Mouse (Mus musculus): ENCODE results near the gene Sfxn3.
A peak's percentile ranks its signal among the peaks of the same experiment; 100 is the strongest.
"Not testable (repeated sequence)": the region's sequence is repeated elsewhere in the genome, so short reads cannot be mapped to it uniquely, and the experiment has no call there.

Sfxn3 gene

DNA sequence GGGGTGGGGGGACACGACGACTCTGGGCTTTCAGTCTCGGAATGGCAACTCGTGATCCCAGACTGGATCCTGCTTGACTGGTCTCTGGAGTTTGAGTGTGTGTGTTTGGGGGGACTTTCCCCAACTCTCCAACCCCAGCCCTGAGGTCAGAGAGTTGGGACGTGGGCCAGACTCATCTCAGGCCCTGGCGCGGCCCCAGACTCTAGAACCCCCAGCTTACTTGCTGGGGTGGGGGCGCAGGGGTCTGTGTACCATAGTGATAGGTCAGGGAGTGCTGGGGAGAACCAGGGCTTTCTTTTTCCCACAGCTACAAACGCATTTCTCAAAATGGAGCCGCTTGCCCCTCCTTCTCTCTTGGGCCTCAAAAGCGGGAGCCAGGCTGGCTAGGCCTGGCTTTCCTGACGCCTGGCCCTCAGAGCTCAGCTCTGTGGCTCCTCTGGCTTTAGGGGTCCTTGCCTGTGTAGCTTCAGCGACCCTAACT is 28.9 kb upstream of the Sfxn3 start:
- peak; percentile 72 for DNase-seq (ENCODE audit: low spot score)

DNA sequence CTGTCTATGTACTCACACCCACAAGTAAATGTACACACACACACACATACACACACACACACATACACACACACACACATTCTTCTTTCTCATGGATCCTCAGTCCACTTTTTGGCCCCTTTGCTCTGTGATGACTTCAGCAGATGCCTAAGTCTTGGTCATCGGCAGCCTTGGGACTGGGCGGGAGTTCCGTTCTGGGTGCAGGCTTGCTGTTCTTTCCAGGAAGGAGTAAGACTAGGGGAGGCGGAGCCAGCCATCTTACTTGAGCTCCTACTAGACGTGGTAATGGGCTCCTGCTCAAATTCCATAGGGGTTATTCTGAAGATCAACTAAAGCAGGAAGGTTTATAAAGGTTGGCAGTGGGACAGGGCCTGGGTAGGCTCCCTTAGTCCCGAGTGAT is 27.0 kb upstream of the Sfxn3 start:
- no peak for DNase-seq (ENCODE audit: low spot score)

DNA sequence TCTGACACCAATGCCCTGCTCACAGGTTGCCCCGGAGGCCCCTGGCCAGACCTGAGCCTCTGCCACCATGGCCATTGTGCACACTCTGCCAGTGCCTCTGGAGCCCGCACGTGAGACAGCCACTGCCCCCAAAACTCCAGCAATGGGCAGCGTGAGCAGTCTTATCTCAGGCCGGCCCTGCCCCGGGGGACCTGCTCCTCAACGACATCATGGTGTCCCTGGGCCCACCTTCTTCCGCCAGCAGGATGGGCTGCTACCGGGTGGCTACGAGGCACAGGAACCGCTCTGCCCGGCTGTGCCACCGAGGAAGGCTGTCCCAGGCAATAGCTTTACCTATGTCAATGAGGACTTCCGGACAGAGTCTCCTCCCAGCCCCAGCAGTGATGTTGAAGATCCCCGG is 25.9 kb upstream of the Sfxn3 start:
- DNase-seq (ENCODE audit: low spot score), result no peak

DNA sequence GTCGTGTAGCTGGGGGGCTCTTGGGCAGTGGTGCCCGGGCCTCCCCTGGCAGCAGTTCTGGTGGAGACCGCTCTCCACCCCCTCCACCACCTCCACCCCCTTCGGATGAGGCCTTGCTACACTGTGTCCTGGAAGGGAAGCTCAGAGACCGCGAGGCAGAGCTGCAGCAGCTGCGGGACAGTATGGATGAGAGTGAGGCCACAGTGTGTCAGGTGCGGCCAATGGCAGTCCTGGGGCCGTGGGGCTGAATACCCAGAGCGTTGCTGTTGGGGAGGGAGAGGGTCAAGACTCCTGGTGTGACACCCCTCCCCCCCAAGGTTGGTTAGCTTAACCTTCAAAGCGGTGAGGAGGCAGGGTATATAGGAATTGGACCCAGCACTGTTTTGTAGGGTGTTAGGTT is 23.3 kb upstream of the Sfxn3 start:
- DNase-seq (ENCODE audit: low spot score), result no peak

DNA sequence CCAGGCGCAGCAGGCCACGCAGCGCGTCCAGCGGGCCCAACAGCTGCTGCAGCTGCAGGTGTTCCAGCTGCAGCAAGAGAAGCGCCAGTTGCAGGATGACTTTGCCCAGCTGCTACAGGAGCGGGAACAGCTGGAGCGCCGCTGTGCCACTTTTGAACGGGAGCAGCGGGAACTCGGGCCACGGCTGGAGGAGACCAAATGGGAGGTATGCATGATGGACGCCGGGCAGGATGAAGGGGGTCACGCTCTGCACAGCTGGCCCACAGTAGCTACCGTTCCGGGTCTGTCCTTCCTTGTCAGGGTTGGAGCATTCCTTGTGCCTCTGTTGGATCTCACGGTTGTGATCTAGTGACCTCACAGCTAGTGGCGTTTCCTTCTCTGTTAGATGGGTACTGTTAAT is 22.5 kb upstream of the Sfxn3 start:
- no peak for DNase-seq (ENCODE audit: low spot score)

DNA sequence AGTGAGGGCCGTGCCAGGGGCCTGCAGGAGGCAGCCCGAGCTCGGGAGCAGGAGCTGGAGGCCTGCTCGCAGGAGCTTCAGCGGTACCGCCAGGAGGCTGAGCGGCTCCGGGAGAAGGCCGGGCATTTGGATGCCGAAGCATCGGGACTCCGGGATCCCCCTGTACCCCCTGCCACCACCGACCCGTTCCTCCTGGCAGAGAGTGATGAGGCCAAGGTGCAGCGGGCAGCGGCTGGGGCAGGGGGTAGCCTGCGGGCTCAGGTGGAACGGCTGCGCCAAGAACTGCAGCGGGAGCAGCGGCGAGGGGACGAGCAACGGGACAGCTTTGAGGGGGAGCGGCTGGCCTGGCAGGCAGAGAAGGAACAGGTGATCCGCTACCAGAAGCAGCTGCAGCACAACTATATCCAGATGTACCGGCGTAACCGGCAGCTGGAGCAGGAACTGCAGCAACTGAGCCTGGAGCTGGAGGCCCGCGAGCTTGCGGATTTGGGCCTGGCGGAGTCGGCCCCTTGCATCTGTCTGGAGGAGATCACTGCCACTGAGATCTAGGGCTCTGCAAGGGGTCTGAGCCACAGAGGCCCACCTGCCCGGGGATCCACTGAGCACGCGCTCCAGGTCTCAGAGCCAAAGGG is 21.2 kb upstream of the Sfxn3 start:
- no peak for DNase-seq (ENCODE audit: low spot score)

DNA sequence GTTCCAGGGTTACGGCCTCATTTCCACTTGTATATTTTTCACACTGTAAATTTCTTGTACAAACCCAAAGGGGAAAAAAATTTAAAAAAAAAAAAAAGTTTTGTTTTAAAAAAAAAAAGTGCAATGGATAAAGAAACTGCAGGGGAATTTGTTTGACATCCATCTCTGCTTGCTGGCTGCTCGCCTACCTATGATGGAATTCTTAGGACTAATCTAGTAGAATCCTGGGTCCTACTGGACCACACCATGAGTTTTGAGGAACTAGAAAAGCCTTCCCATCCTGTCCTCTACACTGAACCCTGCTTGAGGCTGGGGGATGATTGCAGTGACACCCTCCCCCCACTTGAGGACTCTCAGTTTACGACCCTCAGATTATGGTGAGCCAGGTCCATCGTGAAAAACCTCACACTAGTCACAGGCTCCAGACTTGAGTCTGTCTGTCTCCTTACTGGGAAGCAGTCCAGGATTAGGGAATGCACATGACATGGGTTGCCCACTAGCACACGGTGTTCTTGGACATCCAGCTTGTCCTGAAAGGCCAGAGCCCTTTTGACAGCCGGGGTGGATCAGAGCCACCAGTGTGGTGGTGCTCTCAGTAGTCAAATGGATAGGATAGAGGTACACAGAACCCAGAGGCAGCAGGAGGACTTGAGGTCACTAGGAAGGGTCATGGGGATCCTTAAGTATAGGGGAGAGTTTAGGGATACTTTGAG is 20.2 kb upstream of the Sfxn3 start:
- no peak for DNase-seq (ENCODE audit: low spot score)

DNA sequence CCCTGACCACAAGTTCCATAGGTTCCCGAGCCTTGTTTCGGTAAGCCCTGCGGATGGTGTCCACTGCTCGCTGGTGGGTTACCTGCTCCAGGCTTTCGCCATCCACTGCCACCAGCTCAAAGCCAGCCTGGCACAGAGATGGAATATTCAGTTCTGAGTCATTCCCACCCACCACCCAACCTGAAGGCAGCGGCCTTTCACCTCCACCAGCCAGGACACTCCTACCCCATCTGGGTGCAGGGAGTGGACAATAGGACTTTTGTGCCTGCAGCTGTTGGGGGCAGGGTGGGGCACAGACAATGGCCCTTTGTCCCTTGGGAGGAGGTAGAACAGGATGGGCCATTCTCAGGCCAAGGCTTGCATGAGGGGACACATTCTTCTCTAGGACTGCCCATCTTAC is 19.5 kb upstream of the Sfxn3 start:
- DNase-seq (ENCODE audit: low spot score), result no peak

DNA sequence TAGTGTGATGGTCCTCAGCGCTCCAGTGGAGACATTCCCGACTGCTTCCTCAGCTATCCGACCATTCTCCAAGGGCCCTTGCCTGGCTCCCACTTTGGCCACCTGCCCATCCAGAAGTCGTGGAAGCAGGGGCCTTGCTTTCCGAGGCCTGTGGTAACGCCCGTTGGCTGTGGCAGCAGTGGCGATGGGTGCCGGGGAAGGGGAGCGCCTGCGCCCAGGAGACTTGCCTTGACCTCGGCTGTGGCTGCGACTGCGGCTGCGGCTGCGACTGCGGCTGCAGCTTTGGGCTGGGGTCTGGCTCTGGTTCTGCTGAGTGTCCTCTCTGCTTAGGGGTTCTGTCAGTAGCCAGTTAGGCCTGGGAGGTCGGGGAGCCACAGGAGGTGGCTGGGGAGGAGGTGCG is 18.6 kb upstream of the Sfxn3 start:
- DNase-seq (ENCODE audit: low spot score), result no peak

DNA sequence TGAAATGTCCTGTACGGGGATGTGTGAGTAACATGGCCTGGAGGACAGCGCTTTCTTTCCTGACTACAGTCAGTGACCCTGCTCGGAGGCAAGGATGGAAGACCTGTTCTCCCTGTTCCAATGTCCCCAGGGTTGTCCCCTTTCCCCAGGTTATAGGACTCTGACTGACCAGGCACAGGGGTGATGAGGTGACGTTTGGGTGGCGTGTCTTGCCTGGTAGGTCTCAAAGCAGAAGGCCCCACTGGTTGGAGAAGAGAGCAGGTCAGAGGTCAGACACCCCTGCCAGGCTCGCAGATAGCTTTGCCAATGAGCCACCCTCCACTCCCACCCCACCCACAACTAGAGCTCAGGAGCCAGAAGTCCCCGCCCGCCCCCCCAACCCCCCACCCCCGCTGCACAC is 17.7 kb upstream of the Sfxn3 start:
- no peak for DNase-seq (ENCODE audit: low spot score)

DNA sequence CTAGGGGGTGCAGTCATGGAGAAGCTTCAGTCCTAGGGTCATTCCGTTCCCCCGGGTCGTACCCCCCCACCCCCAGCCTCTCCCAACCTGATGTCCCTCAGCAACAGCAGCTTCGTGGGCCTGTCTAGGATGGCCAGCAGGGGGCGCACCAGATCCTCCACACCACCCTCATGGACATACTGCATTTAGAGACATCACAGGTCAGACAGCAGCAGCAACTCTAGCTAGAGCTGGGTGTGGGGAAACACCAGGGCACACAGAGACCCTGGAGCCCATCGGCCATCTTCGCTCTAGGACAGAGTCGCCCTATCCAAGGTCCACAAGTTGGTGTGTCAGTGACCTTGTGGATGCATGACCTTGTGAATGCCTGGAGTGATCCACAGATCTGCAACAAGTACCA is 17.2 kb upstream of the Sfxn3 start:
- DNase-seq (ENCODE audit: low spot score), result peak; percentile 76

DNA sequence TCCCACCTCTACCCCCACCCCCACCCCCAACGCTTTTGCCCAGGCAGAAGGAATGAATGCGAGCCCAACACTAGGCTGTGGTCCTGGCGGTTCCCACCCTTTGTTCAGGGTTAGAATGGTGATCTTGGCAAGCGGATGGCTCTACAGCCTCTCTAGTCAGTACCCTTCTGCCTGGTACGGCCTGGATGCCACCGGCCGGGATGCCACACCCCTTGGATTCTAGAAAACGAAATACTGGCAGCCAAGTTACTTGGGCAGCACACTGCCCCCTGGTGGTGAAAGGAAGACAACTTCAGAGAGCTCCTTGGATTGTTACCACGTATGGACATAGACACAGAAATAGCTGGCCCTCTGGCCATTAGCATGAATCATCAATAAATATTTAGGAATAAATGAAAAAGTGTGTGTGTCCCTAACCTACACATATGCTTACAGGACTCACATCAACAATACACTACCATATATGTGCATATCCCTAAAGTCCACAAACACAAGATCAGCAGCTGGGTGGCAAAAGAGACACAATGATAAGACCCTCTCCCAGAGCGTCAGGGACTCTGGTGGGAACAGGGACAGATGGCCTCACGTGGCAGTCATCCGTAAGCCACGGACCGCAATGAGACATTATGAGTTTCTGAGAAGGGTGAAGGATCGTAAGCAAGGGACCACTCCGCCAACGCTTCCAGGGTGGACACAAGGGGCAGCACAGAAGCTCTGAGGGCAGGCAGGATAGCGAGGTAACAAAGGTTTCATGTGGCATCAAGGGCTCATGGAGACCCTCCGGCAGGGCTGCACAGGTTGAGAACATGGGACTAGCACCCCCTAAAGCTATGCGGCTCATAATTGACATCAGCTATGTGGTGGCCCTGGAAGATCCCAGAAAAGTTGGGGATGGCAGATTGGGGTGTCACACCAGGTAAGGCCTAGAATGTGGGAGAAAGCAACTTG is 16.3 kb upstream of the Sfxn3 start:
- DNase-seq (ENCODE audit: low spot score), result peak; percentile 95

DNA sequence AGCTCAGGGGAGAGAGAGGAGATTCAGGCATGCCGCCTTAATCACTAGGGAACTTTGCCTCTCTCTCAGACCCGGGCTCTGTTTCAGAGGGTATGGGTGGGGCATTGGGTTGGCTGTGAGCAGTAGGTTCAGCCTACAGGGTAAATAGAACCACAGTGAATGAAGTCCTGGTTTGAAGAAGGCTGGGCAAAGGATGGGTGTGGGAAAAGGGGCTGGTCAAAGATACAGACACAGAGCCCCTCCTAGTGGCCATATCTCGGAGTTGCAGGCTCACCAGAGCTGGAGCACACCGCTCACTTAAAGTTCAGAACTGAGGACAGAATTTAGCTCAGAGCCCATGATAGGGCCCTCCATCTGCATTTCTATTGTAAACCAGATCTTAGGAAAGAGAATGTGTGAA is 15.5 kb upstream of the Sfxn3 start:
- DNase-seq (ENCODE audit: low spot score), result peak; percentile 92

DNA sequence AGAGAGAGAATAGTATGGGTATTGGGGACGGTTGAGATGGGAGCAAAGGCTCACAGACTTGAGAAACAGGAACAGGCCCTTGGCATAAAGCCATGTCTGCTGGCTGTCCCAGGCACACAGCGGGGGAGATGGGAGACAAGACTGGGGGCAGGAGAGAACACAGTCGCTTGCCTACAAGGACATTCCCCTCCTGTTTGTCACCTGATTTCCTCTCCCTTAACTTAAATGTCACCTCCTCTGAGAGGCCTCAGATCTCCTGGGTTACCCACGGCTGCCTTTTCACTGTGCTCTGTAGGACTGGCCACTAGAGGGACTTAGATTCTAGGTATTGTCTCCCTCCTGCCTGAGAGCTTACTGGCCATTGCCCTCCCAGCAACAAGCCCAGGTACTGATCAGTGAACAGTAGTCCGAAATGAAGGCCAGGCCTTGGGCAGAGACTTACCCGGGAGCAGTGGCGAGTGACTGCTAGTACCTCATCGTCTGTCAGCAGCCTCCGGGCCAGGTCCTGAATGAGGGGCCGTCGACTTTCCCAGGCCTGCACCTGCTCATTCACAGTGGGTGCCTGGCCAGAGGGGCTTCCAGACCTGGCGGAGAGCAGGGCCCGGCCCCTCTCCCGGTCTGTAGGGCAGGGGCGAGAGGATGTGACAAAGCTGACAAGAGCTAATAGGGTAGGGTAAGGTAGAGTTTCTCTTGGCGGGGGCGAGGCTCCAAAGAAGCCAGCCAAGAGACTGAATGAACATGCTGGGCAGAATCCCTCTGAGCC is 14.6 kb upstream of the Sfxn3 start:
- DNase-seq (ENCODE audit: low spot score), result no peak

DNA sequence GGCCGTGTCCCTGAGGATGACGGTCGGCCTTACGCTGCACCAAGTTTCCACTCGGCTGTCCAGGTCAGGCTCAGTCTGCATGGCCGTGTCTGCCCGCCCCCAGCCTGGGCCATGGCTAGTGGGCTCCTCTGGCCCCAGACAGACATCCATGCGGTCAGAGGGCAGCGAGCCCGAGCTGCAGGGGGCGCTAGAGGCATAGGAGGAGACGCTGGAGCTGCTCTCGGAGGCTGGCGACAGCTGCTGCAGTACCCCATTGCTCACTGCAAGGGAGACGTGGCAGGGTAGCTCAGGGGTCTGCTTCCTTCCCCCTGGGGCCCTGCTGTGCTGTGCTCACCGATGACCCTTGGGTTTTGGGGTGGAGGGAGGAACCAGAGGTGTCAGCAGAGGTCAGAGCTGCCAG is 10.4 kb upstream of the Sfxn3 start:
- peak; percentile 64 for DNase-seq (ENCODE audit: low spot score)

DNA sequence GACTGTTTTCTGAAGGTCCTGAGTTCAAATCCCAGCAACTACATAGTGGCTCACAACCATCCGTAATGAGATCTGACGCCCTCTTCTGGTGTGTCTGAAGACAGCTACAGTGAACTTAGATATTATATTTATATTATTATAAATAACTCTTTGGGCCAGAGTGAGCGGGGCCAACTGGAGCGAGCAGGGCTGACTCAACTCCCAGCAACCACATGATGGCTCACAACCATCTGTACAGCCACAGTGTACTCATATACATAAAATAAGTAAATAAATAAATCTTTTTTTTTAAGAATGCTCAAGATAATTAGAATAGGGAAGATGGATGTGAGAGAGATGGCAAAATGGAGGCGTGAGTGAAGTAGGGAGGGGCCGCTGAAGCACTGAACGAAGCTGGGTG is 9.1 kb upstream of the Sfxn3 start:
- DNase-seq (ENCODE audit: low spot score), result not testable (repeated sequence)

DNA sequence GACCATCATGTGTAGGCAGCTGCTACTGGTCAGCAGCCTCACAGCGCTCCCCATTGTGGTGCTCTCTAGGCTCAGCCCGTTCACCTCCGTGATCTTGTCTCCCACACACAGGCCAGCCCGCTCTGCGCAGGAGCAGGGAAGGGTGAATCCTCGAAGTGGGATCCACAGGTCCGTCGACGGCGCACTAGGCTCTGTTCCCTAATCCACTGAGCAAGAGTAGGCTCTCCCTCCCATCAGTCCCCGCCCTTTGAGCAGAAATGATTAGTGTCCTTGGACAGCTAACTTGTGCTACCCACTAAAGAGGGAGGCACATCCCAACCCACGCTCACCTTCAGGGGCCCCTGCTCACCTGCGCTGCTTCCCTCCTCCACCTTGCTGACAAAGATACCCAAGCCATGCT is 7.1 kb upstream of the Sfxn3 start:
- no peak for DNase-seq (ENCODE audit: low spot score)

DNA sequence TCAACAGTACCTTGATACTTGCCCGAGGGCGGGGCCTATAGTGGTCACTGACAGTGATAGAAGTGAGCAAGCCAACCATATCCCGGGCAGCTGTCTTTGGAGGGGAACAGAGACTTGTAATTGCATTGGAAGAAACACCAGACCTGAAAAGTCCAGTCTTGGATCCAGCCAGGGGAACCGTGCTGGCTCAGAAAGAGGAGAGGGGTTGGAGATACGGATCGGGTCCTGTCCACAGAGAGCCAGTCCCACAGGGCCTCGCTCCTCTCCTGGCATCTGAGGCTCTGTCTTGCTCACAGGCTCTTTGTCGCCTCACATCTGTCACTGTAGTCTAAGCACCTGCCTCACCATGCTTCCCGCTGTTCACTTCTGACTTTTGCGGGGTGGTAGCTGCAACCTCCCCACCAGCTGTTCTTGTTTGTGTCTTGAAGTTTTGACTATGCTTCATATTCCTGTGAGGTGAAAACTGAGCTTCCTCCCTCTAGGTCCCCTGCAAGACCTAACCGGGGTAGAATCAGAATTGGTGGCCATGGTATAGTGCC is 2.8 kb upstream of the Sfxn3 start:
- no peak for DNase-seq (ENCODE audit: low spot score)

DNA sequence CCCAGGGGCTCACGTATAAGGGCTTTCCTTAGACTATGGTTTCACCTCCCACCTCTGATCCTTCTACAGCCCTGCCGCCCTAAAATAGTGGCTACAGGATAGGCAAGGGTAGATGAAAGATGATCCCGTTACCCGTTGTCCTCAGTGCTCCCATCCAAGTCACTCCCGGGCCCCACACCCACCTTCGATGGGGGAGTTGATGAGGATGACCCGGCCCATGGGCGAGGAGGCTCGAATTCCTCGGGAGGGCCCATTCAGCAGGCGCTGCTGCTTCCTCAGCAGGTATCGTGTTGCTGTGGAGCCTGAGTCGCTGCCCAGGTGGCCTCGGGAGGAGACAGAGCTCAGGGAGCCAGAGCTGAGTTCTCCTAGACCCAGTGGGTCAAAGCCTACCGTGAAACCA is 2.1 kb upstream of the Sfxn3 start:
- no peak for DNase-seq (ENCODE audit: low spot score)

DNA sequence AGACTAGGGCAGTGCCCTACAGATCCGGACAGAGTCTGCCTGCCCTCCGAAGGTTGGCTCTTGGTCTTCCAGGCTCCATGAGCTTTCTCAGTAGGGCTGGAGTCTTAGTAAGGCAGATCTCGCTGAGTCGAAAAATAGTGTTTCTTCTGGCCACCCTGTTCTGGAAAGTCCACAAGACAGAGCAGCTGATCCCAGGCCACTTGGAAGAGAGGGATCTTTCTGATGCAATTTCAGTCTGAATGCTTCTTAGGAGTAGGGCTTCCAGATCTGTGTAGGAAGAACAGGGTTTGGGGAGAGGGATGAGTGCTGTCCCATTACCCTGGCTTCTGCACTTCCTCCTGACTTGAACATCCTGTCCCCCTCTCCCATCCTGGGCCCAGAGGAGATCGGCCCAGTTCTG is 1.7 kb upstream of the Sfxn3 start, which contains the start of gene Pdzd7:
Pdzd7 (minus strand) TSS at position 67 of the 400 bp plus-strand sequence.
- DNase-seq (ENCODE audit: low spot score), result no peak

DNA sequence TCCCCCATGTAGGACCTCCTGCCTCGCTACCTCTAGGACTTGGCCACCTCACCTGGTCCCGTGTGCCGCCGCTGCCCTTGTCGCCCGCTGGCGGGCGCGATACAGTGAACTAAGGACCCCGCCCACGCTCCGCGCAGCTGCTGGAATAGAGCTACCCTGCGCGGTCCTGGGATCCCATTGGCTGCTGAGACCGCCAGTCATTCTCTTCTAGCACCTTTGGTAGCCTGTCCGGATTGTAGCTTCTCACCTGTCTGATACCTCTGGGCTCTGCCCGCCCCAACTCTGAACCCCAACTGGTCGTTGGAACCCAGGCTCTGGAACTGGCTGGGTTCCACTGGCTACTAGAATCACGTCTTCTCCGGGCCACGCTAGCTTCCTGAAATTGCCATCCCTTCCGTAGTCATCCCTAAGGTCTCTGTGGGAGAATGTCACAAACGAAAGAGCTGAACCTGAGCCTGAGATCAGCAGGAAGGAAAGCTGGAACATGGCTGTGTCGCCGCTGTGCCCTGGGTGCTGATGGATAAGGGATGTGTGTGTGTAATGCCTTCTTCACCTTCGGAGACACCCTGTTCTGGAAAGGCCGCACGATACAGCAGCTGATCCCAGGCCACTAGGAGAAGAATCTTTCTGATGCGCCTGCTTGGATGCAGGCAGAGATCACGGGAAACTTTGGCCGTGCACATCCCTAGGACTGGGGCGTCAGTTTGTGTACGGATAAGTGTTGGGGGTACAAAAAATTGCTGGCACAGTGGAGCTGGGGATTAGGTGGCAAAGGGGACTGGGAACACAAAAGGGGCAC is 581 bp upstream of the Sfxn3 start:
- DNase-seq (ENCODE audit: low spot score), result peak; percentile 74

All from embryo, embryonic 10.5 days (tissue).